In genomic region chr11:95105274-95105874, GRCm38 (mm10) we compare ENCODE assay signal across 9 mouse cellular contexts. TPM values are rescaled to one million over a fixed set of nuclear protein-coding genes. Genes with fewer than 3 reads are reported as not detected.
DNase-seq lines count a peak whose midpoint lies in the region; ATAC-seq and TF ChIP-seq lines count a peak whose summit lies in the region.
"Had no signal": no experiment of that assay in that cellular context is flagged by ENCODE, and none has a peak within 500 bp of the region (broad histone marks: within the 10 kb centered on the region; RNA-seq: fewer than 3 reads in every experiment).

No protein-coding gene starts in this region.

- peak overlapping the region; percentile 70 for H3K9ac ChIP-seq in heart, embryonic 13.5 days
- H3K9ac ChIP-seq in embryonic facial prominence, embryonic 14.5 days (ENCODE audit: low read depth, low read length), result peak overlapping the region; percentile 34; the same call in 1 of the 2 replicates
- H3K9ac ChIP-seq in kidney, postnatal 0 days (ENCODE audit: low read depth, low read length), result no peak overlapping the region; the same call in 1 of the 2 replicates
- H3K9ac ChIP-seq in midbrain, embryonic 12.5 days (replicated peaks), result no peak overlapping the region

- H3K4me2 ChIP-seq in heart, embryonic 13.5 days, result peak overlapping the region; percentile 69
- peak overlapping the region; percentile 47 for H3K4me2 ChIP-seq in embryonic facial prominence, embryonic 14.5 days (ENCODE audit: low read depth, low read length)
- peak overlapping the region; percentile 52 for H3K4me2 ChIP-seq in kidney, postnatal 0 days (ENCODE audit: low read length)
- H3K4me2 ChIP-seq in midbrain, embryonic 12.5 days (replicated peaks), result peak overlapping the region; percentile 37

- H3K4me3 ChIP-seq in heart, embryonic 13.5 days, result peak overlapping the region; percentile 42
- H3K4me3 ChIP-seq in embryonic facial prominence, embryonic 14.5 days (ENCODE audit: low read depth, low read length), result peak overlapping the region; percentile 18
- H3K4me3 ChIP-seq in kidney, postnatal 0 days (replicated peaks; ENCODE audit: low read depth, low read length), result no peak overlapping the region
- H3K4me3 ChIP-seq in midbrain, embryonic 12.5 days, result peak overlapping the region; percentile 12; the same call in 1 of the 2 replicates

- H3K4me1 ChIP-seq in heart, embryonic 13.5 days, result peaks cover 40% of the 10 kb centered on the region
- H3K4me1 ChIP-seq in embryonic facial prominence, embryonic 14.5 days (ENCODE audit: control insufficient read depth, insufficient read depth, low read length), result peaks cover 6% of the 10 kb centered on the region
- H3K4me1 ChIP-seq in kidney, postnatal 0 days (replicated peaks; ENCODE audit: insufficient read depth, low read length), result peaks cover 23% of the 10 kb centered on the region
- peaks cover 10% of the 10 kb centered on the region for H3K4me1 ChIP-seq in midbrain, embryonic 12.5 days

- H3K27me3 ChIP-seq in heart, embryonic 13.5 days (replicated peaks), result peaks cover 16% of the 10 kb centered on the region; the same call in 1 of the 2 replicates
- H3K27me3 ChIP-seq in embryonic facial prominence, embryonic 14.5 days (replicated peaks; ENCODE audit: control insufficient read depth, insufficient read depth, low read length), result no peaks in the 10 kb centered on the region; the same call in 1 of the 2 replicates
- no peaks in the 10 kb centered on the region for H3K27me3 ChIP-seq in kidney, postnatal 0 days (ENCODE audit: insufficient read depth, low read length)
- peaks cover 14% of the 10 kb centered on the region for H3K27me3 ChIP-seq in midbrain, embryonic 12.5 days

- DNase-seq in heart, adult 18-20 months, result no peak
- no peak for DNase-seq in embryonic facial prominence, embryonic 14.5 days (ENCODE audit: low spot score)
- peak; percentile 65 for DNase-seq in kidney, postnatal 0 days (ENCODE audit: low spot score)
- no peak for DNase-seq in layer of hippocampus, postnatal 25 days (ENCODE audit: extremely low spot score in 1 of 2, low spot score in 1 of 2)
- DNase-seq in left cerebral cortex, adult 8-10 months (ENCODE audit: low spot score in 2 of 2), result no peak

- H3K36me3 ChIP-seq in heart, embryonic 13.5 days, result no peaks in the 10 kb centered on the region
- no peaks in the 10 kb centered on the region for H3K36me3 ChIP-seq in embryonic facial prominence, embryonic 14.5 days (ENCODE audit: control insufficient read depth, insufficient read depth, low read length)
- no peaks in the 10 kb centered on the region for H3K36me3 ChIP-seq in kidney, postnatal 0 days (ENCODE audit: insufficient read depth, low read length)
- no peaks in the 10 kb centered on the region for H3K36me3 ChIP-seq in midbrain, embryonic 12.5 days

- 2% methylated on average over 25 of the region's 25 CpGs for WGBS in heart, embryonic 13.5 days
- WGBS in embryonic facial prominence, embryonic 14.5 days, result 5% methylated on average over 17 of the region's 25 CpGs
- WGBS in kidney, postnatal 0 days, result 1% methylated on average over 25 of the region's 25 CpGs
- WGBS in midbrain, embryonic 12.5 days, result 4% methylated on average over 25 of the region's 25 CpGs

- 0 out of 2 replicates have a peak, but pooled peaks have one; percentile 6 for TF ChIP-seq CTCF in kidney, postnatal 0 days (IDR thresholded peaks at IDR 0.05; ENCODE audit: low read depth)

- 0 out of 2 replicates have a peak, but pooled peaks cover 2% of the 10 kb centered on the region for H3K9me3 ChIP-seq in heart, embryonic 13.5 days
- H3K9me3 ChIP-seq in embryonic facial prominence, embryonic 14.5 days (ENCODE audit: control insufficient read depth, low read length), result no peaks in the 10 kb centered on the region
- H3K9me3 ChIP-seq in kidney, postnatal 0 days (replicated peaks; ENCODE audit: low read length), result no peaks in the 10 kb centered on the region
- H3K9me3 ChIP-seq in midbrain, embryonic 12.5 days, result 0 out of 2 replicates have a peak, but pooled peaks cover 2% of the 10 kb centered on the region

- no peak for ATAC-seq in heart, embryonic 13.5 days (ENCODE audit: extremely low read depth, insufficient number of reproducible peaks, low FRiP score, low TSS enrichment)
- peak; percentile 10; the same call in 1 of the 2 replicates for ATAC-seq in embryonic facial prominence, embryonic 14.5 days (ENCODE audit: low read depth)
- ATAC-seq in kidney, postnatal 0 days (replicated peaks; ENCODE audit: low FRiP score, low read depth), result peak; percentile 52
- no peak for ATAC-seq in midbrain, embryonic 12.5 days (ENCODE audit: low FRiP score, low read depth)
- ATAC-seq in cerebellum, adult (ENCODE audit: insufficient number of reproducible peaks, low FRiP score, low TSS enrichment), result no peak

- 0 out of 2 replicates have a peak overlapping the region, but pooled peaks have one; percentile 15 for H3K27ac ChIP-seq in heart, embryonic 13.5 days (replicated peaks)
- H3K27ac ChIP-seq in embryonic facial prominence, embryonic 14.5 days (replicated peaks; ENCODE audit: low read depth, low read length), result no peak overlapping the region
- H3K27ac ChIP-seq in kidney, postnatal 0 days, result peak overlapping the region; percentile 68; the same call in 1 of the 2 replicates
- no peak overlapping the region for H3K27ac ChIP-seq in midbrain, embryonic 12.5 days (replicated peaks)

RNA-seq across cellular contexts. Expression of gene Dlx3, which starts 14.5 kb away (rescaled TPM):
- polyA plus RNA-seq in heart, embryonic 13.5 days (2015; fragmentation: Nextera tagmentation; extraction: Ambion mirVana), result 0.17 TPM in 1 of 2 replicates, not detected in the other
- total RNA-seq in heart, adult 18-20 months (2021), result not detected
- polyA plus RNA-seq in embryonic facial prominence, embryonic 14.5 days (2014; fragmentation: Nextera tagmentation; extraction: Ambion mirVana), result 16.1 and 20.2 TPM in 2 replicates
- 0.45 and 0.62 TPM in 2 replicates for polyA plus RNA-seq in kidney, postnatal 0 days (2015; fragmentation: Nextera tagmentation; extraction: Ambion mirVana)
- 0.67 and 0.71 TPM in 2 replicates for polyA plus RNA-seq in midbrain, embryonic 12.5 days (2016; fragmentation: Nextera tagmentation; extraction: Ambion mirVana)
- not detected for total RNA-seq in layer of hippocampus, postnatal 25 days (2021)
- under 1 TPM in 1 of 4 experiments, not detected in 3; 0.14 TPM for total RNA-seq in left cerebral cortex, adult 8-10 months (2022)
- total RNA-seq: hematopoietic stem cell, adult 5-6 weeks had no signal

RNA-seq across cellular contexts. Expression of gene Itga3, which starts 28.8 kb away (rescaled TPM):
- 10.2 and 12.2 TPM in 2 replicates for polyA plus RNA-seq in heart, embryonic 13.5 days (2015; fragmentation: Nextera tagmentation; extraction: Ambion mirVana)
- total RNA-seq in heart, adult 18-20 months (2021), result 10 to 100 TPM in 1 of 2 experiments, 1 to 10 TPM in 1; 8.6 to 10.1 TPM
- 8.3 and 9.4 TPM in 2 replicates for polyA plus RNA-seq in embryonic facial prominence, embryonic 14.5 days (2014; fragmentation: Nextera tagmentation; extraction: Ambion mirVana)
- polyA plus RNA-seq in kidney, postnatal 0 days (2015; fragmentation: Nextera tagmentation; extraction: Ambion mirVana), result 24.4 and 26.1 TPM in 2 replicates
- 6.3 and 6.5 TPM in 2 replicates for polyA plus RNA-seq in midbrain, embryonic 12.5 days (2016; fragmentation: Nextera tagmentation; extraction: Ambion mirVana)
- 10 to 100 TPM; 11.7 to 15.6 TPM for total RNA-seq in layer of hippocampus, postnatal 25 days (2021)
- total RNA-seq in left cerebral cortex, adult 8-10 months (2022), result 10 to 100 TPM; 15.9 to 22.5 (median 19.6) TPM

RNA-seq across cellular contexts. Expression of gene Dlx4, which starts 40.7 kb away (rescaled TPM):
- polyA plus RNA-seq in heart, embryonic 13.5 days (2015; fragmentation: Nextera tagmentation; extraction: Ambion mirVana), result 0.06 and 0.08 TPM in 2 replicates
- total RNA-seq in heart, adult 18-20 months (2021), result under 1 TPM in 1 of 2 experiments, not detected in 1; 0.18 TPM
- 3.1 and 3.2 TPM in 2 replicates for polyA plus RNA-seq in embryonic facial prominence, embryonic 14.5 days (2014; fragmentation: Nextera tagmentation; extraction: Ambion mirVana)
- not detected in 2 replicates for polyA plus RNA-seq in kidney, postnatal 0 days (2015; fragmentation: Nextera tagmentation; extraction: Ambion mirVana)
- not detected in 2 replicates for polyA plus RNA-seq in midbrain, embryonic 12.5 days (2016; fragmentation: Nextera tagmentation; extraction: Ambion mirVana)
- total RNA-seq in layer of hippocampus, postnatal 25 days (2021), result not detected
- under 1 TPM in 3 of 4 experiments, not detected in 1; 0.15 to 0.40 (median 0.33) TPM for total RNA-seq in left cerebral cortex, adult 8-10 months (2022)
- total RNA-seq: hematopoietic stem cell, adult 5-6 weeks had no signal

Comparison
In these comparisons a context has a peak if more than half of its experiments do, and no peak if none do; other contexts are left out.
1. ATAC-seq: peak in embryonic facial prominence, embryonic 14.5 days (single experiment) and kidney, postnatal 0 days (single experiment); none in heart, embryonic 13.5 days (single experiment), midbrain, embryonic 12.5 days (single experiment) and cerebellum, adult (single experiment).
2. H3K27ac ChIP-seq: peak in heart, embryonic 13.5 days (single experiment) and kidney, postnatal 0 days (single experiment); none in embryonic facial prominence, embryonic 14.5 days (single experiment) and midbrain, embryonic 12.5 days (single experiment).
3. H3K9ac ChIP-seq: peak in heart, embryonic 13.5 days (single experiment) and embryonic facial prominence, embryonic 14.5 days (single experiment); none in kidney, postnatal 0 days (single experiment) and midbrain, embryonic 12.5 days (single experiment).
4. Peak in every context shown above with its lines, with median percentiles within 50 percentile points of each other: H3K4me2 ChIP-seq.